Comparison of ENCODE assay signal across 9 mouse cellular contexts in the genomic region with DNA sequence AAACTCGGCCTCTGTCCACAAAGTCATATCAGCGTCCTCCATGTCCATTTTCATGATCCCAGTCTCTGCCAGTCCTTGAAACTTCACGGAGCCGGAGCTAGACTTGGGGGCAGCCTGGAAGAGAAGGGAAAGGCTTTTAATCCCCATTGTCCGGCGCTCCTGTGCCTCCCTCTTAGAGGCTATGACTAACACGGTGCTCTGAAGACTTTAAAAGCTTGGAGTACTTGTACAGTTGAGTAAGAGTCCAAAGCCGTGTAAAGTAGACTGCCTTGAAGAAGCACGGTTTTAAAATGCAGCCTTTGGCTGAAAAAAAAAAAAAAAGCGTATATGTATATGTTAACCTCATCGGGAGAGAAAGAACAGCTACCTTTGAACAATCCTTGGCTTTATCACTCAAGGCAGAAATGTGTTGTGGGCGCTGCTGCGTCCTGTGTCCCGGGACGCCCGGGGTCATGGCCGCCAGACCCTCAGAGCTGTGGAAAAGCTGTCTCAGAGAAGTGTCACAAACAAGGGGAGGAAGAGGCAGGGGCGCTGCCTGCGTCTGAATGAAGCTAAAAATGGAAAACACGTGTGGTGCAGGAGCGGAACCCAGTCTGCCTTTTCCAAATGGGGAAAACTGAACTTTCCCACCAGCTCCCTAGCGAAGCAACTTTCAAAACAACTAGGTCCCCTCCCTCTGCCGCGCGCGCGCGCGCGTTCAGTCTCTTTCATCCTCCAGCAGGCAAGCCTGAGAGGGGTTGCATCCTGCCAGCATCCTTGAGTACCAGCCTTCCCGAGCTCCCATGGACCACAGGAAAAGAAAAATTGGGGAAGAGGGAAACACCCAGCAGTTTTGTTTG.
DNase-seq lines count a peak whose midpoint lies in the region; ATAC-seq lines count a peak whose summit lies in the region.
"Had no signal": no experiment of that assay in that cellular context is flagged by ENCODE, and none has a peak within 500 bp of the region (broad histone marks: within the 10 kb centered on the region; RNA-seq: fewer than 3 reads in every experiment).

No protein-coding gene starts in this region.

- H3K9me3 ChIP-seq in heart, embryonic 16.5 days (replicated peaks; ENCODE audit: control insufficient read depth, low read length), result no peaks in the 10 kb centered on the region
- H3K9me3 ChIP-seq in midbrain, embryonic 13.5 days, result no peaks in the 10 kb centered on the region

- no peak overlapping the region for H3K27ac ChIP-seq in heart, embryonic 16.5 days (ENCODE audit: low read length)
- no peak overlapping the region for H3K27ac ChIP-seq in midbrain, embryonic 13.5 days

- peak; percentile 32 for DNase-seq in gastrocnemius, postnatal 14 days
- DNase-seq in gastrocnemius, adult 8-10 months (ENCODE audit: low spot score in 2 of 2), result no peak
- peak; percentile 71 for DNase-seq in embryo, embryonic 11 days
- DNase-seq in kidney, postnatal 25 days, result peak; percentile 38 to 74
- no peak for DNase-seq in frontal cortex, postnatal 10 days (ENCODE audit: low spot score in 2 of 2)

- H3K4me2 ChIP-seq in heart, embryonic 16.5 days (ENCODE audit: low read depth, low read length), result peak overlapping the region; percentile 80
- peak overlapping the region; percentile 96 for H3K4me2 ChIP-seq in midbrain, embryonic 13.5 days (replicated peaks)

- ATAC-seq in heart, embryonic 16.5 days (replicated peaks; ENCODE audit: extremely low read depth, insufficient read depth, low FRiP score), result no peak
- no peak for ATAC-seq in midbrain, embryonic 13.5 days
- no peak for ATAC-seq in granulocyte monocyte progenitor cell, adult 5-6 weeks (replicated peaks; ENCODE audit: poor library complexity, severe bottlenecking)
- ATAC-seq: Patski had no signal

- peaks cover 11% of the 10 kb centered on the region for H3K4me1 ChIP-seq in heart, embryonic 16.5 days (ENCODE audit: control insufficient read depth, insufficient read depth, low read length)
- peaks cover 26% of the 10 kb centered on the region for H3K4me1 ChIP-seq in midbrain, embryonic 13.5 days (replicated peaks)

- intact Hi-C loops in gastrocnemius, postnatal 14 days (cut with DNase I; ENCODE audit: low total_unique reads), result no loop called here

- WGBS in heart, embryonic 16.5 days, result 4% methylated on average over 31 of the region's 31 CpGs
- WGBS in midbrain, embryonic 13.5 days, result under 1% methylated on average over 31 of the region's 31 CpGs

- H3K36me3 ChIP-seq in heart, embryonic 16.5 days (ENCODE audit: control insufficient read depth, insufficient read depth), result no peaks in the 10 kb centered on the region
- no peaks in the 10 kb centered on the region for H3K36me3 ChIP-seq in midbrain, embryonic 13.5 days

- H3K27me3 ChIP-seq in heart, embryonic 16.5 days (ENCODE audit: control insufficient read depth, insufficient read depth, low read length), result peaks cover 14% of the 10 kb centered on the region
- H3K27me3 ChIP-seq in midbrain, embryonic 13.5 days, result peaks cover 51% of the 10 kb centered on the region

- H3K4me3 ChIP-seq in heart, embryonic 16.5 days (ENCODE audit: low read length), result peak overlapping the region; percentile 79
- peak overlapping the region; percentile 68 for H3K4me3 ChIP-seq in midbrain, embryonic 13.5 days (replicated peaks)

- peak overlapping the region; percentile 47; the same call in 1 of the 2 replicates for H3K9ac ChIP-seq in heart, embryonic 16.5 days (ENCODE audit: low read length)
- no peak overlapping the region for H3K9ac ChIP-seq in midbrain, embryonic 13.5 days (replicated peaks)

Comparison
In these comparisons a context has a peak if more than half of its experiments do, and no peak if none do; other contexts are left out.
1. DNase-seq: peak in gastrocnemius, postnatal 14 days (single experiment), embryo, embryonic 11 days (single experiment) and kidney, postnatal 25 days (2 of 2); none in gastrocnemius, adult 8-10 months (0 of 2) and frontal cortex, postnatal 10 days (0 of 2).